Mouse (Mus musculus): Measurements from ENCODE around the gene Rad51b.

The Rad51b gene

DNA sequence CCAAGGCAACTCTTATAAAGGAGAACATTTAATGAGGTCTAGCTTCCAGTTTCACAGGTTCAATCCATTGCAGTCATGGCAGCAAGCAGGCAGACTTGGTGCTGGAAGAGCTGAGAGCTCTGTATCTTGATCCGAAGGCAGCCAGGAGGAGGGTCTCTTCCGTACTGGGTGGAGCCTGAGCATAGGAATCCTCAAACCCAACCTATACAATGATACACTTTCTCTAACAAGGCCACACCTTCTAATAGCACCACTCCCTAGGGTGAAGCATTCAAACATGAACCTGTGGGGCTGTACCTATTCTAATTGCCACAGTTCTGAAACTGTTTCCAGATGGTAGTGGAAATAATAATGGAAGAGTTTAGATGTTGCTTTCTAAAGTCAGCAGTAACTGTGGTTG is 33.5 kb downstream of the Rad51b start:
- no peak for DNase-seq (ENCODE audit: low read depth)

DNA sequence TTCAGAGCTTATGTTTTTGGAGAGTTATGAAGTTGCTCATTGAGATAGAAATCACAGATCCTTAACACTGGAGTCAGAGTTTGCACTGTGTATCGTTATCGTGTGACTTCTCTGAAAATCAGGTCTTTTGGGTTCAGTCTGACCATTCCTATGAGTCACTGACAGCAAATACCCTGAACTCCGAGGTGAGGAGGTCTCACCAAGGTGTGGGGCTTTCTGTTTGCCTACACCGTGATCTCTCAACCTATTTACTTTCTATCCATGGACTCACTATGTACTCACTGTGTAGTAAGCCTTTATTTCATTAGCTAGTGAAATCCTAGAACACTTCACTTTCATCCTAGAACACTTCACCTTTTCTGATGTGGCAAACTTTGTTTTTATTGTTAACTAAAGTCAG is 34.6 kb downstream of the Rad51b start:
- DNase-seq (ENCODE audit: low read depth), result no peak

DNA sequence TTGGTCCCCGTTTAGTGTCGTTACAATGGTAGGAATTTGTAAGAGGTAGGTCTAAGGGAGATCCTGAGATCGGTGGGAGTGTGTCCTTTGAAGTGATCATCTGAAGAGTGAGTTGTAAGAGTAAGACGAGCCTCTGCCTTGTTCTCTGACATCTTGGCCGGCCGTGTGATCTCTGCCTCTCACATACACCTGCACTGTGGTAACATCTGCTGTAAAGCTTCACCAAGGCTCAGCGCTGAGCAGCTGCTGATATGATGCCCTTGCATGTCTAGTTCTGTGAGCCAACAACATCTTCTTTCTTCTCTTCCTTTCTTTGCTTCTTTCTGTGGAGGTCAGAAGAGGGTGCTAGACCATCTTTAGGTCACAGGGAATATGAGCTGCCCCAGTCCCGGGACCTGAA is 41.7 kb downstream of the Rad51b start:
- no peak for DNase-seq (ENCODE audit: low read depth)

DNA sequence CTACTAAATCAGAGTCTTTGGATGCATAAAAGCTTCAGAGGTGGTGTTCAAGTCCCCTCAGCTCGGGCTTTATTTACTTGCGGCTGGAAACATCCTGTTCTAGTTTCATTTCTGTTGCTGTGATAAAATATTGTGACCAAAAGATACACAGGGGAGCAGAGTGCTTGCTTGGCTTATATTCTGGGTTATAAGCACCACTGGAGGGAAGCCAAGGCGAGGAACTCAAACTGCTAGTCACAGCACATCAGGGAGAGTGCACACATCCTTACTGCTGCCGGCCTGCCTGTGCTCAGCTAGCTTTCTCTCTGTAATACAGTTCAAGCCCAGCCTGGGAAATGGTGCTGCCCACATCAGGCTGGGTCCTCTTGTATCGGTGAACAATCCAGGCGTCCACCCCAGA is 43.4 kb downstream of the Rad51b start:
- no peak for DNase-seq (ENCODE audit: low read depth)

DNA sequence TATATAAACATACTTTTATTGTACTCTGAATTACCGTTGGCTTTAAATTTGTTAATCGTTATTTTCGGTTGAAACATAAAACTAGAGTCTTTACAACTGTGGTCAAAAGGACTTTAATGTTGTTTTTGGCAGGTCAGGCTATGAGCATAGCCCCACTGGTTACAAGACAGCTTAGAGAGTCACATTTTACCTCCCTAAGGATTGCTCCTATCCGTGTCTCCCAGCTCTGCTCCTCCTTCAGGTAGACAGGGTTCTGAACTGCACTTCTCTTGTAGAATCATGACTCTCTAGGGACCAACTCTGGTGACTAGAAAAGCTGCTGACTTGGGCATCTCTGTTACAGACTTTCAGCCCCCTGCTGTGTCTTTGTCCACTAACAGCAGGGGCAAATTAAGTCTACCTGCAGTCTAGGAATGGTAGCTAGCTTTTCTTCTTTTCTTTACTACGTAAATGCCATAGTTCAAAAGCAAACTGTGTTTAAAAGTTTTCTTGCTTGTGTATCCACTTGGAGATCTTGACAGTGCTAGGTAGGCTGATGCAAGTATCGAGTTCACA is 44.3 kb downstream of the Rad51b start:
- no peak for DNase-seq (ENCODE audit: low read depth)

GRCm38 (mm10) chr12:79346198-79346733 is 49.2 kb downstream of the Rad51b start:
- DNase-seq (ENCODE audit: low read depth), result no peak

DNA sequence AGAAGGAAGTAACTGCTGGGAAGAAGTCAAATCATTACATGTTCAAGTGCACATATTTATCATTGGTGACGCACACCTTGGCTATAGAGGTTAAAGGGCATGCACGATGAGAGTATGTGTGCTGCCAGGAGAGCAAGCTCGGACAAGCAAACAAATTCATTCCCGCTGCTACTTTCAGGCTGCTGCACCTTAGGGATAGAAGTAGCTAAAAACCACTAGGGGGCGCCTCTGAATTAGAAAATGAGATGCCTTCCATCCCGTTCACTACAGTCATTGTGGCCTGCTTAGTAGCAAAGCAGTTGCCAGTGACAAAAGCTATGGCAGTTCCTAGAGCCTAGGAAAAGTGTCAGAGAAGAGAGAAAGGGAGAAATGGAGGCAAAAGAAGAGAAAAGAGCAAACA is 50.6 kb downstream of the Rad51b start:
- peak; percentile 89 for DNase-seq (ENCODE audit: low read depth)

GRCm38 (mm10) chr12:79351461-79351860 is 54.4 kb downstream of the Rad51b start:
- DNase-seq (ENCODE audit: low read depth), result no peak

DNA sequence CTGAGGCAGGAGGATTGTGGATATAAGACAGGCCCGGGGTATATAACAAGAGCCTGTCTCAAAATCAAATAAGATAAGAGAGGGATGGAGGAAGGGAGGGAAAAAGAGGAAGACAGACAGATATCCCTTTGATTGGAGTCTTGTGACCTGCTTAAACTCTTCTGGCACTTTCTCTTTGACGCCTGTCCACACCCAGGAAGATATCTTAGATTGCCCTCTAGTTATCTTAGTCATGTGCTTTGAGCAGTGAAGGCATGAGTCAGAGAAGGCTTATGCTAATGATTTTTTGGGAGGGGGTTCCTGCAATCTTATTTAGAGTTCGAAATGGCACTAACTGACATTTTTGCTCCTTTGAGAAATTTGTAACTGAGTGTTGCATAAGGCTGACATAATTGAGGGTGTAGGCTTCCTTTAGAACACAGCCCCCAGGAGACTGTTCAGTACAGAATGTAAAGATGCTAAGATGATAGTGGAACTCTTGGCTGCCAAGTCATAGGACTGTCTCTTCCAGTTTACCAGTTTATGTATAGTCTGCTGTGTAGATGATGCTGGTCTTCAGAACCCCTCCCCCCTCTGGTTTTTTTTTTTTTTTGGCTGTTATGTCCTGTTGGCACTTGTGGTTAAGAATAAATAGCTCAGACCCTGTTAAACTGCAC is 55.1 kb downstream of the Rad51b start:
- peak; percentile 85 for DNase-seq (ENCODE audit: low read depth)

- no peak for DNase-seq (ENCODE audit: low read depth)
These were observed 55.6 kb downstream of the Rad51b start for GRCm38 (mm10) chr12:79352742-79353114.

GRCm38 (mm10) chr12:79353356-79353755 is 56.3 kb downstream of the Rad51b start:
- no peak for DNase-seq (ENCODE audit: low read depth)

DNA sequence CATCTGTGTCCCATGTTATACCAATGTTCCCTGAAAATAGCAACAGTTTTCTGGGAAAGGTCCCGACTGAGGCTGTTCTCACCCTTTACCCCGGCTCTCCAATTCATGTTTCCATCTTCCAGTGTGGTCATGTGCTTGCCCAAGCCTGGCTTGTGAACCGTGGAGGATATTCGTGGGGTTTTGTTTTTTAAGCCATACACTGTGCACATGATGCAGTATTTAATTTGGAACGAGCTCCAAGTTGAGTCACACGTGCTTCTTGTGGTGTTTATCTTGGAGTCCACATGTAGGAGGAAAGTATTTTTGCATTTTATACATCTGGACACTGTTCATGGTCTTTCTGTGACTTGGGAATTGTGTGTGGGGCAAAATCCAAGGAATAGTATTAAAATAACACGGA is 57.5 kb downstream of the Rad51b start:
- no peak for DNase-seq (ENCODE audit: low read depth)

GRCm38 (mm10) chr12:79356138-79356537 is 59.1 kb downstream of the Rad51b start:
- DNase-seq (ENCODE audit: low read depth), result peak; percentile 73

DNA sequence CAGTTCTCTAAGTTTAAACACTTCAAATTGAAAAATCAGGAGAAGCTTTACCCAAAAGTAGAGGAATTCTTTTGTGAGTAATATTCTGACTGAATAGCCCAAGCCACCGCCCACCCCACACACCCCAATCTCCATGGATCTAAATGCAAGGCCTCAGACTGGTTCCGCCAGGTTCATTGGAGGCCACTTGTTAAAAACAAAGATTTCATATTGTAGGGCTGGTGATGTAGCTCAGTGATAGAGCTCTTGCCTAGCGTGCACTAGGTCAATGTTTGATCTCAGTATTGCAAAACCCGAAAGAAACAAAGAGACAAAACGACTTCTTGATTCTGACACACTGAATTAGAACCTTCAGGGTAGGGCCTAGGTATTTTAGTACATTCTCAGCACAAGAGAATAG is 60.5 kb downstream of the Rad51b start:
- no peak for DNase-seq (ENCODE audit: low read depth)

GRCm38 (mm10) chr12:79358613-79359218 is 61.6 kb downstream of the Rad51b start:
- peak; percentile 91 for DNase-seq (ENCODE audit: low read depth)

DNA sequence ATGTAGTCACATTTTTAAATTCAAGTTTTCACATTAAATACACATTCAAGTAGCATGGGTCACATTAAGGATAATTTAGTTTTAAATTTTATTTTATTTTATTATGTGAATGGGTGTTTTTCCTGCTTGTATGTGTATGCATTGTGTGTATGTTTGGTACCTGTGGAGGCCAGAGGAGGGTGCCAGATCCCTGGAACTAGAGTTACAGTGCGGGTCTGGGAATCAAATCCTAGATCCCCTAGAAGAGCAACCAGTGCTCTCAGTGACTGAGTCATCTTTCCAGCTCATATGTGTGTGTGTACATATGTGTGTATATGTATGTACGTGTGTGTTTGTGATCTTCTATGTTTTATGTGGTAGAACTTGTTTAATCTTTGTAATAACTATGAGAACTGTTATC is 62.3 kb downstream of the Rad51b start:
- peak; percentile 60 for DNase-seq (ENCODE audit: low read depth)

- DNase-seq (ENCODE audit: low read depth), result peak; percentile 46
These were observed 65.1 kb downstream of the Rad51b start for GRCm38 (mm10) chr12:79362219-79362618.

GRCm38 (mm10) chr12:79364284-79364683 is 67.2 kb downstream of the Rad51b start:
- DNase-seq (ENCODE audit: low read depth), result no peak

- DNase-seq (ENCODE audit: low read depth), result peak; percentile 70
These were observed 71.7 kb downstream of the Rad51b start for GRCm38 (mm10) chr12:79368818-79369217.

GRCm38 (mm10) chr12:79369512-79370165 is 72.6 kb downstream of the Rad51b start:
- DNase-seq (ENCODE audit: low read depth), result no peak

GRCm38 (mm10) chr12:79372697-79373096 is 75.6 kb downstream of the Rad51b start:
- DNase-seq (ENCODE audit: low read depth), result peak; percentile 47

DNA sequence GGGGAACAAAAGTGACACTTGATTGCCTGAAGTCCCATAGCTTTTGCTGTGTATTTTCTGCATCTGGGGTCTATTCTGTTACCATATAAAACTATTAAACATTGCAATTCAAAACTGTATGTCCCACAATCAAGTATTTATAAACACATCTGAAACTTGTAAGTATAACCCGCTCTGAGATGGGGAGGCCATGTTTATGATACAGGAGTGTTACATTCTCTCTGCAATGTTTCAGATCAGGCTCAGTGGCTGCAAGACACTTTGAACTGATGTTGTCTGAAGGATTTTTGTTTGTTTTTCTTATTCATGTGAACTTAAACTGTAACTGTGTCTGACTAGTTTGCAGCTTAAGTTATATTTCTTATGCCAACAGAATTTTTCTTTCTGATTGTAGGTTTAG is 80.3 kb downstream of the Rad51b start:
- DNase-seq (ENCODE audit: low read depth), result no peak

DNA sequence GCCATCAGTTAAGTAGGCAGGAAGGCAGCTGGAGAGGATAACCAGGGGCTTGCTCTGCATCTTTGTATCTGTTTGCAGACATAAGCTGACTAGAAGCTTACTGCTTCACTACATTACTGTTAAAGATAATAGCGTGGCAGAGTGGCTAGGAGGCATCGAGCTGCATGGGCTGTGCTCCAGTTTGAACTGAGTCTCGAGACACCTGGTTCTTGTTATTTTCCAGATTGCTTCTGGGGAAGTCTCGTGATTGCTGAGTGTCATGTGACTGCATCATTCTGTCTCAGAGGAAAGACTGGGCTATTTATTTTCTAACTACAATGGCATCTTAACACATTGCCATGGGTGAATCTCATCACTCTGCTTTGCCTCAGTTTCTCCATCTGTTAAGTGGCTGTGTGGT is 80.8 kb downstream of the Rad51b start:
- DNase-seq (ENCODE audit: low read depth), result no peak

All from 416B (cell line).